Mouse (Mus musculus) heart, embryonic 15.5 days (tissue): Measurements from ENCODE around the gene Olfr520. TPM values are rescaled to one million over a fixed set of nuclear protein-coding genes. Genes with fewer than 3 reads are reported as not detected.
"Not testable (repeated sequence)": the region's sequence is repeated elsewhere in the genome, so short reads cannot be mapped to it uniquely, and the experiment has no call there.

Source experiments
- ATAC-seq: fragments of 200-750 bp; cut with Nextera tagmentation; replicated peaks from 2 replicates; pipeline ENCODE4 v1.8.0; 2017; ENCODE audit warnings: low read depth, moderate TSS enrichment; ENCODE audit not compliant: insufficient number of reproducible peaks, insufficient read depth, low FRiP score
- H3K27ac ChIP-seq: fragments of 300-500 bp; sonication (generic); 2 replicates; pipeline ENCODE4 v1.5.1; 2015; ENCODE audit warnings: mild to moderate bottlenecking, inconsistent platforms
- H3K27me3 ChIP-seq: fragments of 300-500 bp; sonication (generic); 2 replicates; pipeline ENCODE4 v1.6.1; 2015; ENCODE audit warnings: inconsistent platforms
- H3K36me3 ChIP-seq: fragments of 300-500 bp; sonication (generic); 2 replicates; pipeline ENCODE4 v1.6.1; 2015; ENCODE audit warnings: mild to moderate bottlenecking, inconsistent platforms
- H3K4me1 ChIP-seq: fragments of 300-500 bp; sonication (generic); replicated peaks from 2 replicates; pipeline ENCODE4 v1.6.1; 2015; ENCODE audit warnings: inconsistent platforms
- H3K4me2 ChIP-seq: fragments of 300-500 bp; sonication (generic); 2 replicates; pipeline ENCODE4 v1.6.1; 2015; ENCODE audit warnings: inconsistent platforms, mild to moderate bottlenecking, moderate library complexity
- H3K4me3 ChIP-seq: fragments of 300-500 bp; sonication (generic); 2 replicates; pipeline ENCODE4 v1.5.1; 2015; ENCODE audit warnings: mild to moderate bottlenecking, inconsistent platforms
- H3K9ac ChIP-seq: fragments of 300-500 bp; sonication (generic); 2 replicates; pipeline ENCODE4 v1.6.1; 2015; ENCODE audit warnings: mild to moderate bottlenecking, inconsistent platforms
- H3K9me3 ChIP-seq: fragments of 300-500 bp; sonication (generic); replicated peaks from 2 replicates; pipeline ENCODE4 v1.6.1; 2016; ENCODE audit warnings: inconsistent platforms
- WGBS: fragments of 180-500 bp; shearing (Covaris S2); methylation state at CpG from one replicate; pipeline ENCODE4 v1.1.7; 2015; ENCODE audit warnings: mixed read lengths; 5-methylcytosine and 5-hydroxymethylcytosine counted together
- polyA plus RNA-seq: library from polyadenylated mRNA; unstranded; fragments of >200 nt; fragmentation: Nextera tagmentation; extraction: Ambion mirVana; gene quantifications from 2 replicates; pipeline ENCODE4 v1.2.1, GENCODE M21; 2015

The Olfr520 gene
- polyA plus RNA-seq: not detected in 2 replicates

- 91% methylated on average over 2 of the region's 2 CpGs for WGBS
- no peaks in the 10 kb centered on the region for H3K27me3 ChIP-seq
- H3K9ac ChIP-seq: no peak within 1 kb of the TSS
- no peaks in the 10 kb centered on the region for H3K9me3 ChIP-seq
- no peak within 1 kb of the TSS for H3K27ac ChIP-seq
- H3K4me2 ChIP-seq: no peak within 1 kb of the TSS
- no peak within 1 kb of the TSS for H3K4me3 ChIP-seq
- H3K36me3 ChIP-seq: no peaks in the 10 kb centered on the region
- 0 out of 2 replicates have a peak, but pooled peaks cover 3% of the 10 kb centered on the region for H3K4me1 ChIP-seq
- no peak for ATAC-seq
Observed at GRCm38 (mm10) chr7:99729973-99730372, at the start of gene Olfr520. Olfr520 (plus strand) TSS chr7:99730273.

DNA sequence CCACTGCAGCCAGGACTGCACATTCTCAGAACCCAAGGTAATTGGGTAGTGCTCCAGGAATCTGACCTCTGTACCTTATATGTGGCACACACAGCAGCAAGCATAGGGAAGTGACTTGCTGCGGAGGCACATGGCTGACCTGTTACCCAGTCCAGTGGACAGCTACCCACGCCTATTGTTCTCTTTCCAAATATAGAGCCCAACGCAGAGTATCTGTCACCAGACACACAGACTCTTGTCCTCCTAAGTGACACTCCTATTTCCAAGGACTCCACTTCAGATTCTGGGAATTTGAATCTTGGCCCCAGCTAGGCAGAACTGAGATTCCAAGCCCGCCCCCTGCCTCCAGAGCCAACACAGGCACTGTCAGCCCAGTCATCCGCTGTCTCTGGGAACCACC lies 49.3 kb upstream of the Olfr520 start:
- ATAC-seq: peak; percentile 78; the same call in 1 of the 2 replicates
- 41% methylated on average over 5 of the region's 5 CpGs for WGBS
- no peak overlapping the region for H3K4me3 ChIP-seq
- peak overlapping the region; percentile 29 for H3K27ac ChIP-seq
- no peak overlapping the region for H3K9ac ChIP-seq
- peaks cover 11% of the 10 kb centered on the region for H3K4me1 ChIP-seq
- H3K9me3 ChIP-seq: no peaks in the 10 kb centered on the region
- H3K36me3 ChIP-seq: no peaks in the 10 kb centered on the region
- H3K27me3 ChIP-seq: peaks cover 8% of the 10 kb centered on the region; the same call in 1 of the 2 replicates
- no peak overlapping the region for H3K4me2 ChIP-seq

GRCm38 (mm10) chr7:99684086-99684485 lies 46.0 kb upstream of the Olfr520 start:
- Histone ChIP-seq H3K36me3 (no peaks in the 10 kb centered on the region), H3K4me2 (no peak overlapping the region), H3K4me1 (peaks cover 11% of the 10 kb centered on the region), H3K9ac (no peak overlapping the region), H3K27ac (no peak overlapping the region), H3K4me3 (no peak overlapping the region), H3K9me3 (no peaks in the 10 kb centered on the region), H3K27me3 (peaks cover 6% of the 10 kb centered on the region; the same call in 1 of the 2 replicates)
- no peak for ATAC-seq
- 50% methylated on average over 4 of the region's 4 CpGs for WGBS

DNA sequence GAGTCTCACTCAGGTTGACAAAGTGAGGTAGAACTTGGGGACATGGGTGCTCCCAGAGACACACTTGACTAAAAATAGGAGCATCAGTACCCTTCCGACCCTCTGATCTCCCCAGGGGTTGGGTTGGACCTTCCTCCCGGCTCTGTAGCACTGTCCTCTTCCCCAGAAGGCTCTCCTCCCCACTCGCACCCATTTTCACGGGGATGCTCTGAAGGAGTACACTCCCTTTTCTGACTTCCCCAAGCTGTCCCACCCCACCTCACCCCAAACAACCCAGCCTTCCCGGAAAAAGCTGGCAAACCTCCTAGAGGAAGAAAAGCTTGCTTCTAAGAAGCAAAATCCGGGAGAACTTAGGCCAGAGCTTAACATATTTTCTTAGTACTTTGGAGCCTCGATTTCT lies 39.3 kb upstream of the Olfr520 start:
- Histone ChIP-seq H3K4me2 (no peak overlapping the region), H3K9ac (no peak overlapping the region), H3K36me3 (no peaks in the 10 kb centered on the region), H3K4me3 (no peak overlapping the region), H3K9me3 (no peaks in the 10 kb centered on the region), H3K27me3 (no peaks in the 10 kb centered on the region; the same call in 1 of the 2 replicates), H3K4me1 (peaks cover 6% of the 10 kb centered on the region; the same call in 1 of the 2 replicates), H3K27ac (no peak overlapping the region)
- ATAC-seq: no peak
- 56% methylated on average over 7 of the region's 7 CpGs for WGBS

DNA sequence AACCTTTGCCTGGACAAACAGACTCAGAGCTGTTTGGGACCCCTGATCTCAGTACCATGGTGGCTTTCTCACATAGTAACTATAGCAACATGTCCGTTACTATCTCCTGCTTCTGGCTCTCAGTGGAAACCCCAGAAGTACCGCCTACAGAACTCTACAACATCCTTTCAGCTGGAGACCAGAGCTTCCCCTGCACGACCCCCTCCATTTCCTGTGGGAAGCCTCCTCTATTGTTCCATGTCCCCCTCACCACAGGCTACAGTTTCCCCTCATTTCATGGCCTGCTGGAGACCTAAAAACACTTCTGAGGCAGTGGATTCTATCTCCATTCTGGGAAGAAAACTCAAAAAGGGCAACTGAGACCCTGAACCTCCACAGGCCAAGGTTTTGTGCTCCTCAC lies 37.7 kb upstream of the Olfr520 start:
- Histone ChIP-seq H3K27ac (no peak overlapping the region), H3K27me3 (no peaks in the 10 kb centered on the region; the same call in 1 of the 2 replicates), H3K4me2 (no peak overlapping the region), H3K4me3 (no peak overlapping the region), H3K4me1 (peaks cover 6% of the 10 kb centered on the region; the same call in 1 of the 2 replicates), H3K9me3 (no peaks in the 10 kb centered on the region), H3K36me3 (no peaks in the 10 kb centered on the region), H3K9ac (no peak overlapping the region)
- WGBS: 39% methylated on average over 3 of the region's 3 CpGs
- 0 out of 2 replicates have a peak, but pooled peaks have one; percentile 39 for ATAC-seq

DNA sequence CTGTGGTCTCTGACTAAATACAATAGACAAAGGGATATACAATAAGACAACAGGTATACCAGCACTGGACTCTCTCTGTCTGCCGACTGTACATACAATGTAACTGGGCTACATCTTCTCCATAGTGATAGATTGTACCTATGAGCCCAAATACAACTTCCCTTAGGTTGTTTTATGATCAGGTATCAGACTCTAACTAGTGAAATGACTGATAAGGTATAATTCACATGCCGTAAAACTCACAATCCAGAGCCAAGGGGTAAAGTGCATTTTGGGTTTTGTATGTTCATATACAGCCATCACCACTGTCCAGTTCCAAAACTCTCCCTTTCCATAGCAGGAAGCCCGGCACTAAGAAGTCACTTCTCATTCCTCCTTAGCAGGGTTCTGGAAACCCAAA lies 36.7 kb upstream of the Olfr520 start:
- Histone ChIP-seq H3K27me3 (no peaks in the 10 kb centered on the region; the same call in 1 of the 2 replicates), H3K9me3 (no peaks in the 10 kb centered on the region), H3K4me1 (peaks cover 6% of the 10 kb centered on the region; the same call in 1 of the 2 replicates), H3K36me3 (no peaks in the 10 kb centered on the region), H3K27ac (no peak overlapping the region), H3K4me2 (no peak overlapping the region), H3K4me3 (no peak overlapping the region), H3K9ac (no peak overlapping the region)
- no peak for ATAC-seq
- WGBS: 87% methylated on average over 3 of the region's 3 CpGs

DNA sequence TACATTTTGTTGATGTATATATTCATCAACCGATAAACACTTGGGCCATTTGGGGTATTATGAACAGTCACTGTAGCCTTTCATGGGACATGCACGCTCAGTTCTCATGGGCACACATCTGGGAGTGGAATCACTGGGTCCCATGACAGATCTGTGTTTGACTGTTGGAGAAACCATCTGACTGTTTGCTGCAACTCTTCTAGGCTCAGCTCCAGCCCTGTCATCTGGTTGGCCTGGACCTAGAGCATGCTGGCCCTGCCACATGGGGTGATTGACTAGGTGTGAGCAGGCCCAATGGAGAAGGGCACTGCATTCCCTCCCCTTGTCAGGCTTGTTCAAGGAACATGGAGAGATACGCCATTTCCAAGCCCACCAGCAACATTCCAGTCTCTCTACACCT lies 36.1 kb upstream of the Olfr520 start:
- H3K9me3 ChIP-seq: no peaks in the 10 kb centered on the region
- no peak for ATAC-seq
- H3K9ac ChIP-seq: no peak overlapping the region
- H3K4me1 ChIP-seq: peaks cover 6% of the 10 kb centered on the region; the same call in 1 of the 2 replicates
- H3K36me3 ChIP-seq: no peaks in the 10 kb centered on the region
- H3K4me2 ChIP-seq: no peak overlapping the region
- H3K27me3 ChIP-seq: no peaks in the 10 kb centered on the region; the same call in 1 of the 2 replicates
- 80% methylated on average over 3 of the region's 3 CpGs for WGBS
- peak overlapping the region; percentile 9; the same call in 1 of the 2 replicates for H3K27ac ChIP-seq
- H3K4me3 ChIP-seq: no peak overlapping the region

- H3K36me3 ChIP-seq, H3K27me3 ChIP-seq, H3K9me3 ChIP-seq, H3K4me2 ChIP-seq, H3K9ac ChIP-seq, H3K4me1 ChIP-seq, ATAC-seq, H3K4me3 ChIP-seq: not testable (repeated sequence)
- H3K27ac ChIP-seq: peak overlapping the region; percentile 9; the same call in 1 of the 2 replicates
- 67% methylated on average over 5 of the region's 5 CpGs for WGBS
Observed at GRCm38 (mm10) chr7:99694424-99694823, 35.6 kb upstream of the Olfr520 start.

DNA sequence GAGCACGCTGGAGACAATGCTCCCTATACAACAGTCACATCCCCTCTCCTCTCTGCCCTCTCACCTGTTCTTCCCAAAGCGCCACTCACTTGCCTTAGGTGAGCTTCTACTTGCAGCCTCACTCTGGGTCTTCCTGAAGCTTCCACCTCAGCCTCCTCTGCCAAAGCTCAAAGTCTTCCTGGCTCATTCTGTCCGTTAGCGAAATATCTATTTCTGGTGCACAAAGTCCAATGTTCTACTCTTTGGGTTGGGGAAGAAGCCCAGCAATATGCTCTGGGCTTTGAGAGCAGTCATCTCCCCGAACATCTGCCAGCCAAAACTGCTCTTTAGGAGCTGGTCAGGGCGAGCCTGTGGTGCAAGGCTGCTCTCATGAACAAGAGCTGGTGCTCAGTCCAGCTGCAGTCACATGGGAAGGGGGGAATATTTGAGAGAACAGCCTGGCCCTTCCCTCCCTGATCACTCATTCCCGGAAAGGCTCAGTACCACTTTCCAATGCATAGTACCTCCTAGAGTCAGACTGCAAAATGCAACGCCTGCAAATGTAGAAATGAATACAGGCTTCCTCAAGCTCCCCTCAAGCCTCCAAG lies 34.5 kb upstream of the Olfr520 start:
- WGBS: 73% methylated on average over 8 of the region's 8 CpGs
- H3K4me1 ChIP-seq: no peaks in the 10 kb centered on the region; the same call in 1 of the 2 replicates
- peaks cover under 1% of the 10 kb centered on the region; the same call in 1 of the 2 replicates for H3K27me3 ChIP-seq
- H3K4me3 ChIP-seq: no peak overlapping the region
- H3K9me3 ChIP-seq: no peaks in the 10 kb centered on the region
- no peak overlapping the region for H3K4me2 ChIP-seq
- ATAC-seq: no peak
- H3K27ac ChIP-seq: no peak overlapping the region
- H3K36me3 ChIP-seq: no peaks in the 10 kb centered on the region
- H3K9ac ChIP-seq: no peak overlapping the region

DNA sequence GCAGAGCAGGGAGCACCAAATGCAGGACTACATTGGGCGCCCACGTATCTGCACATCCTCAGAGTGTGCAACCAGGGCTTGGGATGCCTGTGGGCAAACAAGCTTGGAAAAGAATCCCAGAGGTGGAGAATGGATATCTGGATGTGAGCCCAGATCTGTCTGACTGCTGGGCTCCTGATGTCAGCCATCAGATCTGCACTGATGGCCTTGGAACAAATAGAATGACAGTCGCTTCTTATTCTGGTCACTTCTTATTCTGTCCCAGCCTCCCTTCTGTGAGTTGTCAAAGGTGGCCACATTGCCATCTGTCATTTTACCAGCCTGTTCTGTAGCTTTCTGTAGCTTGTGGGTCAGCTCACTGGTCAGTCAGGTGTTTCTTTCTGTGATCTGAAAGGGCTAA lies 31.5 kb upstream of the Olfr520 start:
- Histone ChIP-seq H3K4me1 (peaks cover 7% of the 10 kb centered on the region; the same call in 1 of the 2 replicates), H3K36me3 (no peaks in the 10 kb centered on the region), H3K27ac (no peak overlapping the region), H3K4me3 (no peak overlapping the region), H3K4me2 (no peak overlapping the region), H3K27me3 (peaks cover 5% of the 10 kb centered on the region; the same call in 1 of the 2 replicates), H3K9ac (no peak overlapping the region), H3K9me3 (no peaks in the 10 kb centered on the region)
- no peak for ATAC-seq
- 71% methylated on average over 3 of the region's 3 CpGs for WGBS

- H3K4me3 ChIP-seq: no peak overlapping the region
- H3K4me1 ChIP-seq: peaks cover 7% of the 10 kb centered on the region; the same call in 1 of the 2 replicates
- no peaks in the 10 kb centered on the region for H3K36me3 ChIP-seq
- no peak overlapping the region for H3K9ac ChIP-seq
- peak overlapping the region; percentile 45; the same call in 1 of the 2 replicates for H3K27ac ChIP-seq
- peaks cover 5% of the 10 kb centered on the region; the same call in 1 of the 2 replicates for H3K27me3 ChIP-seq
- H3K9me3 ChIP-seq: no peaks in the 10 kb centered on the region
- 57% methylated on average over 3 of the region's 3 CpGs for WGBS
- no peak for ATAC-seq
- H3K4me2 ChIP-seq: no peak overlapping the region
Observed at GRCm38 (mm10) chr7:99699106-99699505, 31.0 kb upstream of the Olfr520 start.
